Mouse (Mus musculus): ENCODE data around the gene Mypop. TPM values are rescaled to one million over a fixed set of nuclear protein-coding genes. Genes with fewer than 3 reads are reported as not detected.

The Mypop gene
- polyA plus RNA-seq, 1 experiment = 50.8 TPM

DNA sequence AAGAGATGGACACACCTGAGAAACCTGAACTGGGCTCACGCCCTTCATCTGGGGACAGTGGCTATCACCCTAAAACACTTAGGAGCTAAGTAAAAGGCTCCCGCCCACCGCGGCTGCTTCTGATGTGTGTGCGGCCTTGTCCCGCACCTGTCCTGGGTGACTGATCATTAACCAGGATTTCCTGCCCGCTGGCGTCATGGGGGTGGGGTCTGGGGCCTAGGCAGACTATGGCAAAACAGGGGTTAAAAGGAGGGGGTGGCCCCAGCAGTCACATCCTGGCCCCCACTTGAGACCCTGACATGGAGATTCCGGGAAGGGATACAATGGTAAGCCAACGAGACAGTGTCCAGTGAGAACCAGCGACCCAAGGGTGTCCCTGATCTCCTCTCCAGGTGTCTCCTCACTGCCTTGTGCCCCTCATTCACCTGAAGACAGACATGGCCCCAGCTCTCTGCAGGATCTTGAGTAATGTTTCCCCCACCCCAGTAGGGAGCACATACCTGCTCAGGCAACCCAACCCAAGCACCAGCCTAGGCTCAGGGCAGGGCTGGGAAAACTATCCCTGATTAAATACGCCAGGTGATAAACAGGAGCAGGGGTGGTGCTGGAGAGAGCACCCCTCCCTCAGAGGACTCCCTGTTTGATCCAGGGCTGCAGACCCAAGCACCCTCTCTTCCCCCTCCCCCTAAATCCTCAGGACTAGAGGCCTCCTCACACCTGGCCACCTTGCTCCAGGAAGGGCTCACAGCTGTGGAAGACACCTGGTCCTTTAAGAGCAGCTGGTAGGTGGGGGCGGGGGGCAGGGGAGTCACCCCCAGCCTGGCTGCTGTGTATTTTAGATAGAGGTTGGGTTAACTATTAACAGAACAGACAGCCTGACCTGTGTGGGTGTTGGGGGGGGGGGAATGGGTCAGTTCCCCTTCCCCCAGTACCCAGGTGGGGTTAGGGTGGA, 16.3 kb downstream of the Mypop start:
- H3K4me3 ChIP-seq (ENCODE audit: insufficient read depth, low read length) = no peak overlapping the region
- no peak overlapping the region for H3K27ac ChIP-seq (ENCODE audit: insufficient read depth, low read length)
- TF ChIP-seq CTCF (IDR thresholded peaks at IDR 0.05; ENCODE audit: extremely low read depth, insufficient read depth, low read length) (no peak), POLR2A (IDR thresholded peaks at IDR 0.05; ENCODE audit: extremely low read depth, insufficient read depth, low read length) (no peak)
- H3K4me1 ChIP-seq (ENCODE audit: control insufficient read depth, insufficient read depth, low read length) = no peaks in the 10 kb centered on the region

- no peak overlapping the region for H3K4me3 ChIP-seq (ENCODE audit: insufficient read depth, low read length)
- H3K4me1 ChIP-seq (ENCODE audit: control insufficient read depth, insufficient read depth, low read length) = no peaks in the 10 kb centered on the region
- TF ChIP-seq CTCF (IDR thresholded peaks at IDR 0.05; ENCODE audit: extremely low read depth, insufficient read depth, low read length) (no peak), POLR2A (IDR thresholded peaks at IDR 0.05; ENCODE audit: extremely low read depth, insufficient read depth, low read length) (no peak)
Observed at GRCm38 (mm10) chr7:19010581-19010980, 19.5 kb downstream of the Mypop start.

GRCm38 (mm10) chr7:19012025-19012621, 21.1 kb downstream of the Mypop start:
- H3K27ac ChIP-seq (ENCODE audit: insufficient read depth, low read length) = no peak overlapping the region
- TF ChIP-seq CTCF (IDR thresholded peaks at IDR 0.05; ENCODE audit: extremely low read depth, insufficient read depth, low read length) (no peak), POLR2A (IDR thresholded peaks at IDR 0.05; ENCODE audit: extremely low read depth, insufficient read depth, low read length) (no peak)
- no peaks in the 10 kb centered on the region for H3K4me1 ChIP-seq (ENCODE audit: control insufficient read depth, insufficient read depth, low read length)
- H3K4me3 ChIP-seq (ENCODE audit: insufficient read depth, low read length) = no peak overlapping the region

More at GRCm38 (mm10) chr7:19010581-19010980, 19.5 kb downstream of the Mypop start:
- no peak overlapping the region for H3K27ac ChIP-seq (ENCODE audit: insufficient read depth, low read length)

GRCm38 (mm10) chr7:19012882-19013281, 21.8 kb downstream of the Mypop start:
- Histone ChIP-seq H3K27ac (ENCODE audit: insufficient read depth, low read length) (no peak overlapping the region), H3K4me1 (ENCODE audit: control insufficient read depth, insufficient read depth, low read length) (no peaks in the 10 kb centered on the region), H3K4me3 (ENCODE audit: insufficient read depth, low read length) (no peak overlapping the region)
- no peak for TF ChIP-seq POLR2A (IDR thresholded peaks at IDR 0.05; ENCODE audit: extremely low read depth, insufficient read depth, low read length)

GRCm38 (mm10) chr7:19014452-19014851, 23.4 kb downstream of the Mypop start:
- no peak for TF ChIP-seq POLR2A (IDR thresholded peaks at IDR 0.05; ENCODE audit: extremely low read depth, insufficient read depth, low read length)
- no peak for TF ChIP-seq CTCF (IDR thresholded peaks at IDR 0.05; ENCODE audit: extremely low read depth, insufficient read depth, low read length)
- Histone ChIP-seq H3K4me1 (ENCODE audit: control insufficient read depth, insufficient read depth, low read length) (no peaks in the 10 kb centered on the region), H3K4me3 (ENCODE audit: insufficient read depth, low read length) (no peak overlapping the region)

DNA sequence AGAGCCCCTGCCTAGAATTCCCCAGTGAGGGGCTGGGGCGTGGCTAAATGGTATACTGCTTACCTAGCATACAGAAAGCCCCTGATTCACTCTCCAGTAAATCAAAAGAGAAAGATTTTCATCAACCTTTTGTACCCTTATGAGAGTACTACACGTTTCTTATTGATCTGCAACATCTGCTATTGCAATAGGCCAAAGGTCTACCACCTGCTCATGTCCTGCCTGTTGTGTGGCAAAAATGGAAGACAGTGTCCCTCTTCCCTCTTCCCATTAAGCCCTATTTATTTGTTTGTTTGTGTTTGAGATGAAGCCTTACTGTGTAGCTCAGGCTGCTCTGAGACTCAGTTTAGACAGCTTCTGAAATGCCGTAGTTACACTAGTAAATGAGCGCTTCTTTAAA, 25.0 kb downstream of the Mypop start:
- Histone ChIP-seq H3K27ac (ENCODE audit: insufficient read depth, low read length) (no peak overlapping the region), H3K4me3 (ENCODE audit: insufficient read depth, low read length) (no peak overlapping the region), H3K4me1 (ENCODE audit: control insufficient read depth, insufficient read depth, low read length) (no peaks in the 10 kb centered on the region)
- no peak for TF ChIP-seq CTCF (IDR thresholded peaks at IDR 0.05; ENCODE audit: extremely low read depth, insufficient read depth, low read length)
- TF ChIP-seq POLR2A (IDR thresholded peaks at IDR 0.05; ENCODE audit: extremely low read depth, insufficient read depth, low read length) = no peak

More at GRCm38 (mm10) chr7:19014452-19014851, 23.4 kb downstream of the Mypop start:
- H3K27ac ChIP-seq (ENCODE audit: insufficient read depth, low read length) = no peak overlapping the region

DNA sequence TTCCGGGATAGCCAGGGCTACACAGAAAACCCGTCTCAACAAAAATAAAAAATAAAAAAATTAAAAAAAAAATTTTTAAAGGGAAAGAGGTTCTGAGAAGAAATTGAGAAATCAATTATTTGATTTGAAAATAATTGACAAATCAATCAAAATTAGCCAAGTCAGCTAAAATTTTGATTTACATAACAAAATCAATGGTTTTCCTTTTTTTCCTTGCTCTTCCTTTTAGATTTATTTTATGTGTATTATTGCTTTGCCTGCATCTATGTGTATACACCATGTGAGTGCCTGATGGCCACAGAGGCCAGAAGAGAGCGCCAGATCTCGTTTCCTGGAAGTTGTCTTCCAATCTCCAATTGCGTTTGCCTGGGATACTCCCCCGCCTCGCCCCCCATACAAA, 26.9 kb downstream of the Mypop start:
- Histone ChIP-seq H3K4me1 (ENCODE audit: control insufficient read depth, insufficient read depth, low read length) (no peaks in the 10 kb centered on the region), H3K27ac (ENCODE audit: insufficient read depth, low read length) (no peak overlapping the region), H3K4me3 (ENCODE audit: insufficient read depth, low read length) (no peak overlapping the region)
- no peak for TF ChIP-seq CTCF (IDR thresholded peaks at IDR 0.05; ENCODE audit: extremely low read depth, insufficient read depth, low read length)
- no peak for TF ChIP-seq POLR2A (IDR thresholded peaks at IDR 0.05; ENCODE audit: extremely low read depth, insufficient read depth, low read length)

DNA sequence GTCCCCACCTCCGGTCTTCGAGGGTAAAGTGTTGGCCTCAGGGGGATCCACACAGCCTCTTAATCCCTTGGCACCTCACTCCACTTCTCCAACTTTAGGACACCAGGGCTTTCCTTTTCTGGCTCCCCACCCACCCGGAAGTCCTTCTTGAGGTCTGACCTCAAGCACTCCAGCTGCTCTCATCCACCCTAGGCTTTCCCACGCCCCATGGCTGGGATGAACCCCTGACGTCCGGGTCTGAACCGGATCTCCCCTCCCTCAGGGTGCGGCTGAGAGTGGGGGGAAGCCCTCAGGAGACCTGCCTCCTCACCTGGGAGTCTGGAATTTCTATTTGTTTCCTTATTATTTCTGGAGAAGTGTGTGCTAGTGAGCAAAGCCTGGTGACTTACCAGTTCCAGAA, 30.0 kb downstream of the Mypop start:
- no peak overlapping the region for H3K4me3 ChIP-seq (ENCODE audit: insufficient read depth, low read length)
- no peaks in the 10 kb centered on the region for H3K4me1 ChIP-seq (ENCODE audit: control insufficient read depth, insufficient read depth, low read length)
- H3K27ac ChIP-seq (ENCODE audit: insufficient read depth, low read length) = no peak overlapping the region
- no peak for TF ChIP-seq POLR2A (IDR thresholded peaks at IDR 0.05; ENCODE audit: extremely low read depth, insufficient read depth, low read length)
- TF ChIP-seq CTCF (IDR thresholded peaks at IDR 0.05; ENCODE audit: extremely low read depth, insufficient read depth, low read length) = no peak

- TF ChIP-seq POLR2A (IDR thresholded peaks at IDR 0.05; ENCODE audit: extremely low read depth, insufficient read depth, low read length) (no peak), CTCF (IDR thresholded peaks at IDR 0.05; ENCODE audit: extremely low read depth, insufficient read depth, low read length) (no peak)
- no peaks in the 10 kb centered on the region for H3K4me1 ChIP-seq (ENCODE audit: control insufficient read depth, insufficient read depth, low read length)
- H3K27ac ChIP-seq (ENCODE audit: insufficient read depth, low read length) = no peak overlapping the region
- no peak overlapping the region for H3K4me3 ChIP-seq (ENCODE audit: insufficient read depth, low read length)
Observed at GRCm38 (mm10) chr7:19022189-19022958, 31.3 kb downstream of the Mypop start.

Data from cortical plate, adult 2 months (tissue).